Mouse (Mus musculus): ENCODE results near the gene Itpr3. TPM values are rescaled to one million over a fixed set of nuclear protein-coding genes. Genes with fewer than 3 reads are reported as not detected.

Gene Itpr3
- polyA plus RNA-seq, 1 experiment from 2014 or later: 1.2 TPM

DNA sequence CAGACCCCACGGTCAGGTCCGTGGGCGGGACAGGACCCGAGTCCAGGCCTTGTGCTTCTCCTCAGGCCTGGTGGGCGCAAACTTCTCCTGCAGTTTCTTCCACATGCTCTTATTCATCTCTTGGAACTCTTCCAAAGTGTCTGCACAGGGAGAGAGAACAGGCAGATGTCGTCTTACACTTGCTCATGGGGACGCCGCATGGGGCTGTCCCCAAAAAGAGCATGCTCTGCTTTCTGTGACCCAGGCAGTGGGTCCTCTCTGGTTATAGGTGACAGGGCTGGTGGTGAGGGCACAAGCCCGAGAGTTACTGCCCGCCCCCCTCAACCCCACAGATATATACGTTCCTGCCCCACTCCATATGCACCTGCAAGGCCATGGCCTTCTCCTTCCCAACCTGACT, 65.6 kb downstream of the Itpr3 start:
- H3K27me3 ChIP-seq (ENCODE audit: control insufficient read depth, insufficient read depth, low read length): no peaks in the 10 kb centered on the region
- H3K27ac ChIP-seq (ENCODE audit: low read depth, low read length): no peak overlapping the region
- no peak overlapping the region for H3K9ac ChIP-seq (ENCODE audit: low read length)
- ATAC-seq (ENCODE audit: insufficient read depth, low FRiP score, low TSS enrichment) (no peak), DNase-seq (ENCODE audit: low spot score) (no peak)
- H3K4me2 ChIP-seq (ENCODE audit: low read depth): no peak overlapping the region
- no peak overlapping the region for H3K4me3 ChIP-seq (ENCODE audit: low read depth, low read length)
- H3K36me3 ChIP-seq (ENCODE audit: control insufficient read depth, insufficient read depth, low read length): peaks cover 4% of the 10 kb centered on the region
- 92% methylated on average over 11 of the region's 11 CpGs for WGBS
- H3K9me3 ChIP-seq (ENCODE audit: control insufficient read depth, low read length): no peaks in the 10 kb centered on the region
- peaks cover 16% of the 10 kb centered on the region for H3K4me1 ChIP-seq (ENCODE audit: control insufficient read depth, insufficient read depth, low read length)

- peaks cover 16% of the 10 kb centered on the region for H3K4me1 ChIP-seq (ENCODE audit: control insufficient read depth, insufficient read depth, low read length)
- H3K27ac ChIP-seq (ENCODE audit: low read depth, low read length): no peak overlapping the region
- no peak overlapping the region for H3K4me3 ChIP-seq (ENCODE audit: low read depth, low read length)
- H3K4me2 ChIP-seq (ENCODE audit: low read depth): no peak overlapping the region
- WGBS: 85% methylated on average over 2 of the region's 2 CpGs
- H3K36me3 ChIP-seq (ENCODE audit: control insufficient read depth, insufficient read depth, low read length): peaks cover 4% of the 10 kb centered on the region
- DNase-seq (ENCODE audit: low spot score) (no peak), ATAC-seq (ENCODE audit: insufficient read depth, low FRiP score, low TSS enrichment) (no peak)
- H3K9me3 ChIP-seq (ENCODE audit: control insufficient read depth, low read length): no peaks in the 10 kb centered on the region
- H3K27me3 ChIP-seq (ENCODE audit: control insufficient read depth, insufficient read depth, low read length): no peaks in the 10 kb centered on the region
- H3K9ac ChIP-seq (ENCODE audit: low read length): no peak overlapping the region
Observed at GRCm38 (mm10) chr17:27123103-27123502, 66.0 kb downstream of the Itpr3 start.

DNA sequence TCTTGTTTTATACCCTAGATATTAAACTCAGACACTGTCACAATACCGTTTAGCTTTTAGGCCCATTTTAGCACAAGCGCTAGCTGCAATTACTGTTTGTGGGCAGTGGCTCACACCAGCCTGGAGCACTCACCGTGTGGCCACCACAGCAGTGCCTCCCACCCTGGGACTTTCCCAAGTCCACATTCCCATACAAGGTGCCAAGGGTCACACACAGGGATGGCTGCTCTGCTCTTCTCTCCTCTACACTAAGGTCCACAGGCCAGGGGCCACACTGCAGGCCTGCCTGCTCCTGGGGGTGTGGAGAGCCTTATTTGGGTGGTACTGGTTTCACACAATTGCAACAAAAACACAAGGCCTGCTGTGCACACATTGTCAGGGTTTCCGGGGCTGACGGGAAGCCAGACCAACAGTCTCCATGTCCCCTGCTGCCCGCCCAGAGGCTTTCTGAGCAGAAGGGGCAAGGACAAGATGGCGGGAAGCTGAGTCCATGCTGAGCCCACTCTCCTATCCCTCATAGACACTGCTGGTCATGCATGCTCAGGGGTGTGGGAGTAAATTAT, 66.8 kb downstream of the Itpr3 start:
- no peak for DNase-seq (ENCODE audit: low spot score)
- H3K4me3 ChIP-seq (ENCODE audit: low read depth, low read length): no peak overlapping the region
- H3K27ac ChIP-seq (ENCODE audit: low read depth, low read length): no peak overlapping the region
- no peak for ATAC-seq (ENCODE audit: insufficient read depth, low FRiP score, low TSS enrichment)
- peaks cover 16% of the 10 kb centered on the region for H3K4me1 ChIP-seq (ENCODE audit: control insufficient read depth, insufficient read depth, low read length)
- peaks cover 4% of the 10 kb centered on the region for H3K36me3 ChIP-seq (ENCODE audit: control insufficient read depth, insufficient read depth, low read length)
- H3K9me3 ChIP-seq (ENCODE audit: control insufficient read depth, low read length): no peaks in the 10 kb centered on the region
- H3K4me2 ChIP-seq (ENCODE audit: low read depth): no peak overlapping the region; the same call in 1 of the 2 replicates
- no peaks in the 10 kb centered on the region for H3K27me3 ChIP-seq (ENCODE audit: control insufficient read depth, insufficient read depth, low read length)
- WGBS: 92% methylated on average over 7 of the region's 7 CpGs
- no peak overlapping the region; the same call in 1 of the 2 replicates for H3K9ac ChIP-seq (ENCODE audit: low read length)

DNA sequence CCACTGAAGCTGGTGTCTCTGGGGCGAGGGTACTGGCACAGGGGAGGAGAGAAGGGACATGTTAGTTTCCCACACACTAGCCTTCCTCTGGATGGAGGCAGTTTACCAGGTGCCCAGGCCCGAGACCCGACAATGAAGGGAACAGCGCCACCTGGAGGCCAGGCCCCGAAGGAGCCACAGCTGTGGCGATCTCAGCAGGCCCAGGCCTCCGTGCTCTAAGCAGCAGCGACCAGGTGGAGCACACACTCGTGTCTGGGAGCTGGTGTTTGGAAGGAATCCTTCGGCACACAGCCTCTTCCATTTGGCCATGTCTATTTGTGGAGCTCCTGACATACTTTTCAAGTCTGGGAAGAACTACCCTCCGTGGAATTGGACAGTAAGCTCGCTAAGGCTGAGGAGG, 68.1 kb downstream of the Itpr3 start:
- H3K27me3 ChIP-seq (ENCODE audit: control insufficient read depth, insufficient read depth, low read length): no peaks in the 10 kb centered on the region
- ATAC-seq (ENCODE audit: insufficient read depth, low FRiP score, low TSS enrichment) (no peak), DNase-seq (ENCODE audit: low spot score) (peak; percentile 75)
- WGBS: 30% methylated on average over 12 of the region's 12 CpGs
- no peak overlapping the region for H3K27ac ChIP-seq (ENCODE audit: low read depth, low read length)
- peaks cover 4% of the 10 kb centered on the region for H3K36me3 ChIP-seq (ENCODE audit: control insufficient read depth, insufficient read depth, low read length)
- no peaks in the 10 kb centered on the region for H3K9me3 ChIP-seq (ENCODE audit: control insufficient read depth, low read length)
- H3K9ac ChIP-seq (ENCODE audit: low read length): no peak overlapping the region
- no peak overlapping the region for H3K4me3 ChIP-seq (ENCODE audit: low read depth, low read length)
- peaks cover 10% of the 10 kb centered on the region for H3K4me1 ChIP-seq (ENCODE audit: control insufficient read depth, insufficient read depth, low read length)
- no peak overlapping the region for H3K4me2 ChIP-seq (ENCODE audit: low read depth)

GRCm38 (mm10) chr17:27125669-27126202, 68.6 kb downstream of the Itpr3 start:
- no peak overlapping the region for H3K27ac ChIP-seq (ENCODE audit: low read depth, low read length)
- 89% methylated on average over 11 of the region's 11 CpGs for WGBS
- H3K4me2 ChIP-seq (ENCODE audit: low read depth): no peak overlapping the region
- no peak for DNase-seq (ENCODE audit: low spot score)
- ATAC-seq (ENCODE audit: insufficient read depth, low FRiP score, low TSS enrichment): no peak
- peaks cover 12% of the 10 kb centered on the region for H3K4me1 ChIP-seq (ENCODE audit: control insufficient read depth, insufficient read depth, low read length)
- H3K27me3 ChIP-seq (ENCODE audit: control insufficient read depth, insufficient read depth, low read length): no peaks in the 10 kb centered on the region
- H3K9me3 ChIP-seq (ENCODE audit: control insufficient read depth, low read length): no peaks in the 10 kb centered on the region
- peaks cover 4% of the 10 kb centered on the region for H3K36me3 ChIP-seq (ENCODE audit: control insufficient read depth, insufficient read depth, low read length)
- H3K4me3 ChIP-seq (ENCODE audit: low read depth, low read length): no peak overlapping the region
- H3K9ac ChIP-seq (ENCODE audit: low read length): no peak overlapping the region

GRCm38 (mm10) chr17:27126974-27127373, 69.9 kb downstream of the Itpr3 start:
- DNase-seq (ENCODE audit: low spot score) (no peak), ATAC-seq (ENCODE audit: insufficient read depth, low FRiP score, low TSS enrichment) (no peak)
- peaks cover 12% of the 10 kb centered on the region; the same call in 1 of the 2 replicates for H3K4me1 ChIP-seq (ENCODE audit: control insufficient read depth, insufficient read depth, low read length)
- H3K9ac ChIP-seq (ENCODE audit: low read length): no peak overlapping the region
- no peaks in the 10 kb centered on the region for H3K9me3 ChIP-seq (ENCODE audit: control insufficient read depth, low read length)
- H3K4me2 ChIP-seq (ENCODE audit: low read depth): no peak overlapping the region
- no peak overlapping the region for H3K27ac ChIP-seq (ENCODE audit: low read depth, low read length)
- H3K36me3 ChIP-seq (ENCODE audit: control insufficient read depth, insufficient read depth, low read length): peaks cover 4% of the 10 kb centered on the region; the same call in 1 of the 2 replicates
- H3K4me3 ChIP-seq (ENCODE audit: low read depth, low read length): no peak overlapping the region
- WGBS: 89% methylated on average over 10 of the region's 10 CpGs
- no peaks in the 10 kb centered on the region for H3K27me3 ChIP-seq (ENCODE audit: control insufficient read depth, insufficient read depth, low read length)

- peaks cover 21% of the 10 kb centered on the region for H3K4me1 ChIP-seq (ENCODE audit: control insufficient read depth, insufficient read depth, low read length)
- 95% methylated on average over 5 of the region's 5 CpGs for whole genome bisulfite sequencing
Observed at GRCm38 (mm10) chr17:27128189-27128588, 71.1 kb downstream of the Itpr3 start.

DNA sequence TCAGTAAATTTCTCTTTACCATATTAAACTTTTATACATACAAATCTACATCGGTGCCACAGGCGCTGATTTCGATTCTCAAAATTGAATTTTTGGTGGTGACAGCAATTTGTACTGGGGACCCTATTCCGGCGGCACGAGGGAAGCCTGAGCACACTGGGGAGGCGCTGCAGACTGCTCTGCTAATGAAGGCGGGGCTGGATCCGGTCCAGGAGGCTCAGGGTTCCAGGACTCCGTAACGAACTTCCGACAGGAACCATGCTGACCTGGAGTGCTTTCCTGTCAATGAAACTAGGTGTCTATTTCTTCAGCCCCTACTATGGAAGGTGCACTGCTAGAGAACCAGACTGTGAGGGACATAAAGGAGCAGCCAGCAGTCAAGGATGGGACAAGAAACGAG, 72.2 kb downstream of the Itpr3 start:
- no peaks in the 10 kb centered on the region for H3K27me3 ChIP-seq (ENCODE audit: control insufficient read depth, insufficient read depth, low read length)
- H3K4me3 ChIP-seq (ENCODE audit: low read depth, low read length): no peak overlapping the region
- ATAC-seq (ENCODE audit: insufficient read depth, low FRiP score, low TSS enrichment) (no peak), DNase-seq (ENCODE audit: low spot score) (no peak)
- no peak overlapping the region for H3K9ac ChIP-seq (ENCODE audit: low read length)
- H3K4me1 ChIP-seq (ENCODE audit: control insufficient read depth, insufficient read depth, low read length): peaks cover 23% of the 10 kb centered on the region
- WGBS: 86% methylated on average over 13 of the region's 13 CpGs
- no peaks in the 10 kb centered on the region for H3K36me3 ChIP-seq (ENCODE audit: control insufficient read depth, insufficient read depth, low read length)
- no peaks in the 10 kb centered on the region for H3K9me3 ChIP-seq (ENCODE audit: control insufficient read depth, low read length)
- no peak overlapping the region for H3K27ac ChIP-seq (ENCODE audit: low read depth, low read length)
- no peak overlapping the region for H3K4me2 ChIP-seq (ENCODE audit: low read depth)

More at GRCm38 (mm10) chr17:27128189-27128588, 71.1 kb downstream of the Itpr3 start:
- Histone ChIP-seq H3K9me3 (ENCODE audit: control insufficient read depth, low read length) (no peaks in the 10 kb centered on the region), H3K9ac (ENCODE audit: low read length) (no peak overlapping the region), H3K27me3 (ENCODE audit: control insufficient read depth, insufficient read depth, low read length) (no peaks in the 10 kb centered on the region), H3K27ac (ENCODE audit: low read depth, low read length) (no peak overlapping the region), H3K4me2 (ENCODE audit: low read depth) (no peak overlapping the region), H3K4me3 (ENCODE audit: low read depth, low read length) (no peak overlapping the region), H3K36me3 (ENCODE audit: control insufficient read depth, insufficient read depth, low read length) (no peaks in the 10 kb centered on the region)
- ATAC-seq (ENCODE audit: insufficient read depth, low FRiP score, low TSS enrichment) (no peak), DNase-seq (ENCODE audit: low spot score) (no peak)

GRCm38 (mm10) chr17:27129819-27130218, 72.7 kb downstream of the Itpr3 start:
- DNase-seq (ENCODE audit: low spot score) (no peak), ATAC-seq (ENCODE audit: insufficient read depth, low FRiP score, low TSS enrichment) (no peak)
- no peak overlapping the region for H3K4me3 ChIP-seq (ENCODE audit: low read depth, low read length)
- peaks cover 23% of the 10 kb centered on the region for H3K4me1 ChIP-seq (ENCODE audit: control insufficient read depth, insufficient read depth, low read length)
- H3K9me3 ChIP-seq (ENCODE audit: control insufficient read depth, low read length): no peaks in the 10 kb centered on the region
- H3K36me3 ChIP-seq (ENCODE audit: control insufficient read depth, insufficient read depth, low read length): no peaks in the 10 kb centered on the region
- no peaks in the 10 kb centered on the region for H3K27me3 ChIP-seq (ENCODE audit: control insufficient read depth, insufficient read depth, low read length)
- no peak overlapping the region for H3K9ac ChIP-seq (ENCODE audit: low read length)
- no peak overlapping the region for H3K27ac ChIP-seq (ENCODE audit: low read depth, low read length)
- 82% methylated on average over 7 of the region's 7 CpGs for WGBS
- H3K4me2 ChIP-seq (ENCODE audit: low read depth): no peak overlapping the region

All from neural tube, embryonic 11.5 days (tissue).